Mouse (Mus musculus): ENCODE measurements around the gene Fmnl1. TPM values are rescaled to one million over a fixed set of nuclear protein-coding genes. Genes with fewer than 3 reads are reported as not detected.

Gene Fmnl1
- total RNA-seq (2014; rRNA removed) (0.46 and 0.74 TPM in 2 replicates), polyA plus RNA-seq (2012; rRNA removed) (0.86 and 2.2 TPM in 2 replicates)

DNA sequence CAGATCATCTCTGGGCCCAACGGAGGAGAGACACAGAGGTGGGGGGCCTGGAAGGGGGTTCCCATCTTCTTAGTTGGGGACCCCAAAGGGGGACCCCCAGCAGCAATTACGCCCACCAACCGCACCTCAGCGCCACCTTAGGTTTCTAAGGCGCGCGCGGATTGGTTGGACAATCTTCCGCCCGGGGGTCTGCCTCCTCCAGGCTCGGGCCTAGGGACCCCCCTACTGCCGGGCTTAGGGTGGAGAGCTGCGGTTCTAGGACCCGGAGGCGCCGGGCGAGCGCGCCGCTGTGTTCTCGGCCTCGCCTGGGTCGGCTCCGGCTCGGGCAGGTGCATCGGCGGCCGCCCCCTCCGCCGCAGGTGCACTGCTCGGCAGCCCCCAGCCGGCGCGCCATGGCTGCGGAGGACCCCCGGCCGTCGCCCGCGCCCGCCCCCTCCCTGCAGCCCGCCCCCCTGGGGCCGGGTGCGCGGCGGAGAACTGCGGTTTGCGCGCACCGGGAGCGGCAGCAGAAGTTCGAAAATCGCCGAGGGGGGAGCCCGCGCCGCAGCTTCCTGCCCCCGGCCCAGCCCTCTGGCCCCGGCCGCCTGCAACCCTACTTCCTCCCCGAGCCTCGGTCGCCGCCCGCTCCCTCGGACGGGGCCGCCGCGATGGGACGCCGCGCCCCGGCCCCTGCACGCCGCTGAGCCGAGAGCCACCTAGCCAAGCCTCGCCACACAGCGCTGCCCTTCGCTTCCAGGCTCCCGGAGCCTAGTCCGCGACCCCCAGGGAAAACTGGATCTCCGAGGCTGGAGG lies at the start of gene Fmnl1:
Gene Fmnl1 (plus strand): TSS at position 614 of the 792 bp plus-strand sequence.
- H3K79me2 ChIP-seq (ENCODE audit: control insufficient read depth, insufficient read depth, low read length) = no peaks in the 10 kb centered on the region
- peak within 1 kb of the TSS; percentile 83 for H3K9ac ChIP-seq (ENCODE audit: low read depth, low read length)
- no peaks in the 10 kb centered on the region for H3K36me3 ChIP-seq (ENCODE audit: control insufficient read depth, insufficient read depth, low read length)
- peaks cover 3% of the 10 kb centered on the region; the same call in 1 of the 2 replicates for H3K27me3 ChIP-seq (ENCODE audit: control insufficient read depth, insufficient read depth, low read length)
- no peaks in the 10 kb centered on the region for H3K4me1 ChIP-seq (ENCODE audit: control insufficient read depth, insufficient read depth, low read length)
- H3K4me3 ChIP-seq (ENCODE audit: insufficient read depth, low read depth, low read length) = peak within 1 kb of the TSS; percentile 81
- TF ChIP-seq CTCF (IDR thresholded peaks at IDR 0.05; ENCODE audit: low read depth, low read length) = no peak
- no peak for TF ChIP-seq POLR2A (IDR thresholded peaks at IDR 0.05; ENCODE audit: extremely low read depth, insufficient read depth, low read length)
- H3K27ac ChIP-seq (replicated peaks; ENCODE audit: insufficient read depth, low read depth, low read length) = no peak within 1 kb of the TSS; the same call in 1 of the 2 replicates
- DNase-seq (ENCODE audit: extremely low read depth, low read depth, low spot score) = no peak
- WGBS = 4% methylated on average over 79 of the region's 84 CpGs

DNA sequence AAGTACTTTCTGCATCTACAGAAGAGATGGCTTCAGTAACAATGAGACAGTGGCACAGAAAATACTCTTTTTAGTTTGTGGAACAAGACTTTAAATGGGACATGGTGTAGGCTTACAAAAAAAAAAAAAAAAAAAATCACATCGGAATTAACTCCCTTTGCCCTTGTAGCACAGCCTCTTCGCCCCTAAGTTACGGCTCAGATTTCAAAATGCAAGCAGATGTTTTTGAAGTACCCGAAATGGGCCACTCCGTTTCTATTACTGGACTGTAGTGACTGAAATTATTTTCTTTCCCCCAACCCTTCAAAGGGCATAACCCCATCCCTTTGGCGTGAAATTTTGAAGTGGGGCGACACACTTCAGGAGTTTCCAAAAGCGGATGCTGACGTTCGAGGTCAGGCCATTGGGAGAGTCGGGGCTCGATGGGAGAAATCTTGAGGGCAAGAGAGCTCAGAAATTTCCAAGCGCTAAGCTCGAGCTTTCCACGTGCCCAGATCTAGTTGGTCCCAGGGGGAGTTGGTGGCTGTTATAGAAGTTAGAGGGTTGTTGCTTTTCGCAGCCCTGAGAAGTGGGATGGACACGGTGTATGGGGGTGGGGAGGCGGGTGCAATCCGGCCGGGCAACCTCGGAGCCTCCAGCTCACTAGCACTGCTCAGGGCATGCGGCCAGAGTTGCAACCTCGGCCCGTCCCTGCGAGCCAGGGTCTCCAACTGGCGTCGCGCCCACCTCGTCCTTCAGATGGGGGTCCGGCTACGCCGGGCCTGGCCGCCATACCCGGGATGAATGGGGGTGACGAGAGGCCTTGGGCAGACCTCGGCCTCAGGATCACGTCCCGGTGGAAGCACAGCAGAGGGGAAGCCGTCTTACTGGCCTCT lies 39.0 kb upstream of the Fmnl1 start, which contains the start of gene Hexim2:
Gene Hexim2 (plus strand): TSS at position 729 of the 875 bp plus-strand sequence.
- under 1% methylated on average over 39 of the region's 39 CpGs for WGBS
- DNase-seq (ENCODE audit: extremely low read depth, low read depth, low spot score) = no peak
- TF ChIP-seq POLR2A (IDR thresholded peaks at IDR 0.05; ENCODE audit: extremely low read depth, insufficient read depth, low read length) = no peak
- TF ChIP-seq CTCF (IDR thresholded peaks at IDR 0.05; ENCODE audit: low read depth, low read length) = no peak
- Histone ChIP-seq H3K79me2 (ENCODE audit: control insufficient read depth, insufficient read depth, low read length) (peaks cover 17% of the 10 kb centered on the region; the same call in 1 of the 2 replicates), H3K9ac (ENCODE audit: low read depth, low read length) (peak within 1 kb of the TSS; percentile 99), H3K27me3 (ENCODE audit: control insufficient read depth, insufficient read depth, low read length) (no peaks in the 10 kb centered on the region), H3K27ac (replicated peaks; ENCODE audit: insufficient read depth, low read depth, low read length) (peak within 1 kb of the TSS; percentile 96), H3K4me1 (ENCODE audit: control insufficient read depth, insufficient read depth, low read length) (peaks cover 14% of the 10 kb centered on the region), H3K4me3 (ENCODE audit: insufficient read depth, low read depth, low read length) (peak within 1 kb of the TSS; percentile 93), H3K36me3 (ENCODE audit: control insufficient read depth, insufficient read depth, low read length) (no peaks in the 10 kb centered on the region)

DNA sequence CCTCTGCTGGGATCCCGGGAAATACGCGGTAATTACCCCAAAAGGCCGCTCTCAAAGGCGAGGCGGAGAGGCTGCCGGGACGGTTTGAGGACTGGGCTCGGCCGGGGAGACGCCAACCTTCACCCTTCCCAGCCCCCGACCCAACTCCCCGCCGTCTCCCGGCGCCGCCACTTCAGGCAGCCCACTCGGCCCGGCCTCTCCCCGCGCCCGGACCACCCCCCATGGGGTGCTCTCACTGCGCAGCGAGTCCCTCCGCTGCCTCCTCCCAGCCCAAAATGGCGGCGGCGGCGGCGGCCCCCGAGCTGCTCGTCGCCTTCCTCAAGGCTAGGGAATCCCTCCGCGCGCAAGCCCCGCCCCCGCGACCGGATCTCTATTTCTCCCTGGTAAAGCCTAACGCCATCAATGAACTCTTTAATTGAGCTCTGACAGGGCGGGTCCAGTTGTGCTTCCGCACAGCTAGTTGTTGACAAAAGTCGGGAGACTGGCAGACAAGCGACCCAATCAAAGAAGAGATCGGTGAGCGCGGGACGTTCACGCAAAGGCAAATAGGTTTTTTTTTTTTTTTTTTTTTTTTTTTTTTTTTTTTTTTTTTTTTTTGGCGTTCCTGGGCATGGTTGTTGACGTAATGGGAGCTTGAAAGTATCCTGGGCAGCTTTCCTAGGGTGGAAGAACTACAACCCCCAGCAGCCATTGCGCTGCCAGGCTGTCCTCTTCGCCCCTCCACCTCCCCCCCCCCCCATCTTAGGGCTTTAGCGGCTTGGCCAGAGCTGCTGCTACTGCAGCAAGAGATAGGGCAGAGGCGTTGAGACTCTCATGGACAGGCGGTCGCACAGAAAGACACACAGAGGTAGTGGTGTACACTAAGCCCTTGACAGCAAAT lies 38.1 kb upstream of the Fmnl1 start:
- Histone ChIP-seq H3K4me3 (ENCODE audit: insufficient read depth, low read depth, low read length) (peak overlapping the region; percentile 93), H3K36me3 (ENCODE audit: control insufficient read depth, insufficient read depth, low read length) (no peaks in the 10 kb centered on the region), H3K4me1 (ENCODE audit: control insufficient read depth, insufficient read depth, low read length) (peaks cover 14% of the 10 kb centered on the region), H3K27me3 (ENCODE audit: control insufficient read depth, insufficient read depth, low read length) (no peaks in the 10 kb centered on the region), H3K79me2 (ENCODE audit: control insufficient read depth, insufficient read depth, low read length) (peaks cover 17% of the 10 kb centered on the region; the same call in 1 of the 2 replicates), H3K27ac (replicated peaks; ENCODE audit: insufficient read depth, low read depth, low read length) (peak overlapping the region; percentile 96), H3K9ac (ENCODE audit: low read depth, low read length) (peak overlapping the region; percentile 99)
- WGBS = under 1% methylated on average over 54 of the region's 58 CpGs
- DNase-seq (ENCODE audit: extremely low read depth, low read depth, low spot score) = peak; percentile 99
- peak; percentile 87; the same call in 1 of the 2 replicates for TF ChIP-seq POLR2A (IDR thresholded peaks at IDR 0.05; ENCODE audit: extremely low read depth, insufficient read depth, low read length)
- TF ChIP-seq CTCF (IDR thresholded peaks at IDR 0.05; ENCODE audit: low read depth, low read length) = no peak

DNA sequence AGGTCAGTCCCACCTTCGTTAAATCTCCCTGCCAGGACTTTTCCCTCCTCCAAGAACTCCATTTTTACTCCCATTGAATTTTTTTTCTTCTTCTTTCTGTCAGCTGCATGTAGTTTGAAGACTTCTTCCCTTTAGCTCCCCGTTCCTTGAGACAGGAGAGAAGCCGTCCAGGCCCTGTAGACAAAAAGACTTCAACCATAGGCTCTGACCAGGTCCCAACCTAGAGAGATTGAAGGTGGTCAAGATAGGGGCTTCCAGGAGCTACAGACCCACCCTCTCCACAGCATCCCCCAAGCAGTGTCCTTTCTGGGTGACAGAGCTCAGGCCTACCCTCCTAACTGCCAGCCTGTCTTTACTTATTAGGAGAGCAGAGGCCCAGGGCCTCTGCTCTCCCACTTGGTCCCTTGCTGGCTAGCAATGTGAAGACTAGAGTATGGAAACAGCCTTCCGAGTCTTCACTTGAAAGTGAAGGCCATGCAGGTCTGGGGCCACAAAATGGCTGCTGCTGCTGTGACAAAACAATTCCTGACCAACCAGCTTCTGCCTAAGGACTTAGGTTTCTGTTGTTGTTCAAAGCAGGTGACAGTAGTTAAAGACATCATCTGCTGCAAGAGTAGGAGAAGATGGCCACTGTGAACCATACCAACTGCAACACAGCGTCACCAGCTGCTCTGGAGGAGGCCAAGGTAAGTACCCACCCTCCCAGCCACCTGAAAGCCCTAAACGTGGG lies 37.3 kb upstream of the Fmnl1 start:
- Histone ChIP-seq H3K36me3 (ENCODE audit: control insufficient read depth, insufficient read depth, low read length) (no peaks in the 10 kb centered on the region), H3K27ac (replicated peaks; ENCODE audit: insufficient read depth, low read depth, low read length) (peak overlapping the region; percentile 59), H3K27me3 (ENCODE audit: control insufficient read depth, insufficient read depth, low read length) (no peaks in the 10 kb centered on the region), H3K4me3 (ENCODE audit: insufficient read depth, low read depth, low read length) (peak overlapping the region; percentile 30), H3K9ac (ENCODE audit: low read depth, low read length) (peak overlapping the region; percentile 59), H3K4me1 (ENCODE audit: control insufficient read depth, insufficient read depth, low read length) (peaks cover 14% of the 10 kb centered on the region), H3K79me2 (ENCODE audit: control insufficient read depth, insufficient read depth, low read length) (peaks cover 17% of the 10 kb centered on the region; the same call in 1 of the 2 replicates)
- DNase-seq (ENCODE audit: extremely low read depth, low read depth, low spot score) = no peak
- TF ChIP-seq POLR2A (IDR thresholded peaks at IDR 0.05; ENCODE audit: extremely low read depth, insufficient read depth, low read length) (no peak), CTCF (IDR thresholded peaks at IDR 0.05; ENCODE audit: low read depth, low read length) (no peak)
- 70% methylated on average over 6 of the region's 6 CpGs for WGBS

Data from liver, adult 2 months (tissue).